Mouse (Mus musculus) liver, postnatal 0 days (tissue): ENCODE data around the gene Olfr1380. TPM values are rescaled to one million over a fixed set of nuclear protein-coding genes. Genes with fewer than 3 reads are reported as not detected.
"Not testable (repeated sequence)": the region's sequence is repeated elsewhere in the genome, so short reads cannot be mapped to it uniquely, and the experiment has no call there.

Source experiments
- ATAC-seq: fragments of 200-750 bp; cut with Nextera tagmentation; 2 replicates; pipeline ENCODE4 v1.8.0; 2017; ENCODE audit warnings: mild to moderate bottlenecking, moderate library complexity
- DNase-seq: peaks from one replicate; pipeline ENCODE4 v3.0.0-alpha.2; 2016
- H3K27ac ChIP-seq: fragments of 300-500 bp; sonication (generic); 2 replicates; pipeline ENCODE4 v1.5.1; 2014; ENCODE audit warnings: antibody characterized with exemption, moderate library complexity, mild to moderate bottlenecking, low read depth
- H3K27me3 ChIP-seq: fragments of 300-500 bp; sonication (generic); 2 replicates; pipeline ENCODE4 v1.6.1; 2014; ENCODE audit warnings: low read length, control low read depth, mixed read lengths; ENCODE audit not compliant: insufficient read depth
- H3K36me3 ChIP-seq: fragments of 300-500 bp; sonication (generic); replicated peaks from 2 replicates; pipeline ENCODE4 v1.6.1; 2014; ENCODE audit warnings: mild to moderate bottlenecking, control low read depth, low read length, moderate library complexity, mixed read lengths; ENCODE audit not compliant: insufficient read depth
- H3K4me1 ChIP-seq: fragments of 300-500 bp; sonication (generic); 2 replicates; pipeline ENCODE4 v1.6.1; 2014; ENCODE audit warnings: antibody characterized with exemption, mild to moderate bottlenecking, control low read depth; ENCODE audit not compliant: insufficient read depth
- H3K4me2 ChIP-seq: fragments of 300-500 bp; sonication (generic); 2 replicates; pipeline ENCODE4 v1.6.1; 2014; ENCODE audit warnings: low read depth, mild to moderate bottlenecking, low read length, moderate library complexity, mixed read lengths
- H3K4me3 ChIP-seq: fragments of 300-500 bp; sonication (generic); 2 replicates; pipeline ENCODE4 v1.5.1; 2014; ENCODE audit warnings: low read depth, low read length
- H3K9ac ChIP-seq: fragments of 300-500 bp; sonication (generic); replicated peaks from 2 replicates; pipeline ENCODE4 v1.6.1; 2014; ENCODE audit warnings: mild to moderate bottlenecking, moderate library complexity
- H3K9me3 ChIP-seq: fragments of 300-500 bp; sonication (generic); 2 replicates; pipeline ENCODE4 v1.6.1; 2016; ENCODE audit warnings: mild to moderate bottlenecking, control low read depth, low read length, mixed read lengths
- CTCF ChIP-seq: sonication (generic); IDR thresholded peaks from 2 replicates; pipeline ENCODE4 v1.5.1; 2016; ENCODE audit warnings: antibody characterized with exemption, low read depth
- EP300 ChIP-seq: IDR thresholded peaks from 2 replicates; pipeline ENCODE4 v1.6.1; 2016; ENCODE audit warnings: antibody characterized with exemption, low read depth, mild to moderate bottlenecking
- WGBS: fragments of 180-500 bp; shearing (Covaris S2); extraction: QIAGEN DNeasy Blood & Tissue Kit; methylation state at CpG from one replicate; pipeline ENCODE4 v1.1.7; 2014; ENCODE audit not compliant: insufficient replicate concordance; 5-methylcytosine and 5-hydroxymethylcytosine counted together
- polyA plus RNA-seq: library from polyadenylated mRNA; unstranded; fragments of >200 nt; fragmentation: Nextera tagmentation; extraction: Ambion mirVana; gene quantifications from 2 replicates; pipeline ENCODE4 v1.2.1, GENCODE M21; 2015

Gene Olfr1380
- polyA plus RNA-seq, 1 experiment from 2014 or later: not detected

DNA sequence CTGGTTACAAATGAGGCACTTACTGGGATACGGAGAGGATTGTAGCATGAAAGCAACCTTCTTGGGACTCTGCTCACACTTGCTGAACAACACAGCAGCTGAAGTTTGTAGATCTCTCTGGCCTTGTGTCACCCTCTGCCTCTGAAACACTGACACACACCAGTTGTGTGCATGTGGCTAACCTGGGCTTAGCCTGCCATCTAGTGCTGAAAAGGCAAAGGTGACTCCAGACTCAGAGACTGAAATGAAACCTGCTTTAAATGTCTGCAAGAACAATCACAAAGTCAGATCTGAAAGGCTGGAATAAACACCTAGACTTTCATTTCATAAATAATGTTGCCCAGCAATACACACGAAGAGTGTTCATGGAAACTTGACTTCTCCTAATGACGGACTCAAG lies 2.6 kb upstream of the Olfr1380 start:
- H3K9ac ChIP-seq, H3K27me3 ChIP-seq, H3K4me3 ChIP-seq, H3K4me2 ChIP-seq, H3K36me3 ChIP-seq, DNase-seq, ATAC-seq, H3K4me1 ChIP-seq, H3K27ac ChIP-seq, H3K9me3 ChIP-seq: not testable (repeated sequence)
- 61% methylated on average over 3 of the region's 3 CpGs for WGBS
- peak; percentile 34 for TF ChIP-seq CTCF

DNA sequence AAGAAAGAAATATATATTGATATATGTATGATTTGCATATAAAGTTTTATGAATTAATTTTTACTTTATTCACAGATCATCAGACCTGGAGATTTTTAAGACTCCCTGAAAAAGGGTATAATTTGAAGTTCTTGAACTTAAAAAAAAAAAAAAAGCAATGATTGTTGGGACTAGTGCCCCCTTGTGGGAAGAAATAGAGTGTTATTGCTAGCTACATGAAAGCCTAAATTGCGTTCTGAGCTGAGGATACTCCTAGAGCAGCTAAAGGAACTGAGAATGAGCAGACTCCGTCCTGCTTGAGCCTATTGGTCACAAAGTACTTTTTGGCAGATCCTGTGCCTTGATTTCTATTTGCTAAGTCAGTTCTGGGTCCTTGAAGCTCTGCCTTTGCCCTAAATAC lies 18.4 kb downstream of the Olfr1380 start:
- WGBS: 33% methylated on average over 2 of the region's 2 CpGs
- not testable (repeated sequence) for H3K27me3 ChIP-seq, ATAC-seq, H3K4me1 ChIP-seq, H3K9me3 ChIP-seq, DNase-seq, H3K9ac ChIP-seq, H3K4me2 ChIP-seq, H3K27ac ChIP-seq, H3K4me3 ChIP-seq, H3K36me3 ChIP-seq
- peak; percentile 41 for TF ChIP-seq CTCF

DNA sequence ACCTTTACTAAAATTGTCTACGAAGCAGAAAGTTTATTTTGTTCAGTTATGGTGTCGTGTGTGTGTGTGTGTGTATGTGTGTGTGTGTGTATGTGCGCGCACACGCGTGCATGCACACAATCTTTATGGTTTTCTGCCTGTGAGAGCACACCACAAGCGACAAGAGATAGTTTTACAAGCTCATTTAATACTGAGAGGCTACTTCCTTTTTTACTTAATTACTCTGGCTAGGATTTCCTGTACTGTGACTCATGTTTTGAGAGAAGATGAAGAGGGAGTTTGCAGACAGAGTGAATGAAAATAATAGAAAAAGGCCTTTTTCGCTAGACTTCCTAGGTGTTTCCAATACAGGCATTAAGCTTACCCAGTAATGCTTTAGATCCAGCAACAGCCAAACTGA lies 23.8 kb downstream of the Olfr1380 start:
- DNase-seq, H3K4me1 ChIP-seq, H3K4me2 ChIP-seq, H3K36me3 ChIP-seq, H3K27me3 ChIP-seq, ATAC-seq, H3K9me3 ChIP-seq, H3K4me3 ChIP-seq, H3K27ac ChIP-seq, H3K9ac ChIP-seq: not testable (repeated sequence)
- WGBS: 51% methylated on average over 8 of the region's 8 CpGs

DNA sequence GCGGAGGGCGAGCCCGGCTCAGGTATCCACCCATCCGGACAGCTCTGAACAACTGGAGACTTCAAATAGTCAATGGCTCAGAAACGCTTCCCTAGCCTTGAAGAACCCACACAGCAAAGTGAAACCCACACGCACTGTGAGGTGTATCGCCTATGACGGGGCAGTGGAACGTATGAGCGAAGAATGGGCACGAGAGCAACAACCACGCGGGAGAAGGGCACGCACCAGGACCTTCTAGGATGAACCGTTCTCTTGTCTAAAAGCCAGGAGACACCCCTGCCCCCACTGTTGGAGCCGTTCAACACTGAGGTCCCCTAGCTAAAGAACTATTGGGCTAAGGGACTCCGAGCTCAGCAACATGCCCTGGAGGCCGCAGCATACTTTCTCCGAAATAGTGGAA lies 33.5 kb downstream of the Olfr1380 start:
- WGBS: 87% methylated on average over 19 of the region's 19 CpGs
- TF ChIP-seq CTCF (no peak), EP300 (no peak)
- H3K27me3 ChIP-seq: no peaks in the 10 kb centered on the region
- no peak overlapping the region for H3K4me3 ChIP-seq
- DNase-seq: no peak
- H3K4me1 ChIP-seq: no peaks in the 10 kb centered on the region
- H3K36me3 ChIP-seq: no peaks in the 10 kb centered on the region
- H3K9me3 ChIP-seq: no peaks in the 10 kb centered on the region
- no peak overlapping the region for H3K27ac ChIP-seq
- H3K4me2 ChIP-seq: no peak overlapping the region
- no peak for ATAC-seq
- no peak overlapping the region for H3K9ac ChIP-seq

DNA sequence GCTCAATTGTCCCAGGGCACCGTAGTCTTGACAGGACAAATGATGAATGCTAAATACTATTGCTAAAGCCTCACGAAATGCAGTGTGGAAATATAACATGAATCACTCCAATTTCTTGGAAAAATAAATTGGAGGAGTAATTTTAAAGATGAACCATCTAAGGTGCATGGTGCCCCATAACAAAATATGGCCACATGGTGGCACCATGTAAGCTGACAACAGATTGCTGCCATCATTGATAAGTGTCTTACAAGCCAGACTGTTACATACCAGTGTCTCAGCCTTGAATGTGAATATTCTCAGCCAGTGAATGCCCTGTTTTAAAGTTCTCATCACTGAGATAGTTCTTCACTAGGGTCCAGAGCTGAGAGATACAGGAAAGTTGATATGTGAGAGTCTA lies 40.5 kb downstream of the Olfr1380 start:
- not testable (repeated sequence) for H3K9ac ChIP-seq, H3K4me3 ChIP-seq, ATAC-seq, H3K9me3 ChIP-seq, H3K27ac ChIP-seq, H3K27me3 ChIP-seq, H3K36me3 ChIP-seq, H3K4me1 ChIP-seq, H3K4me2 ChIP-seq, DNase-seq
- WGBS: 62% methylated on average over 2 of the region's 2 CpGs
- TF ChIP-seq CTCF: 0 out of 2 replicates have a peak, but pooled peaks have one; percentile 24

GRCm38 (mm10) chr11:49608306-49608705 lies 51.6 kb downstream of the Olfr1380 start:
- not testable (repeated sequence) for H3K9ac ChIP-seq, H3K4me2 ChIP-seq, H3K36me3 ChIP-seq, H3K4me3 ChIP-seq, H3K4me1 ChIP-seq, ATAC-seq, H3K27ac ChIP-seq, H3K9me3 ChIP-seq, DNase-seq
- WGBS: 79% methylated on average over 5 of the region's 5 CpGs
- H3K27me3 ChIP-seq: peaks cover 12% of the 10 kb centered on the region

DNA sequence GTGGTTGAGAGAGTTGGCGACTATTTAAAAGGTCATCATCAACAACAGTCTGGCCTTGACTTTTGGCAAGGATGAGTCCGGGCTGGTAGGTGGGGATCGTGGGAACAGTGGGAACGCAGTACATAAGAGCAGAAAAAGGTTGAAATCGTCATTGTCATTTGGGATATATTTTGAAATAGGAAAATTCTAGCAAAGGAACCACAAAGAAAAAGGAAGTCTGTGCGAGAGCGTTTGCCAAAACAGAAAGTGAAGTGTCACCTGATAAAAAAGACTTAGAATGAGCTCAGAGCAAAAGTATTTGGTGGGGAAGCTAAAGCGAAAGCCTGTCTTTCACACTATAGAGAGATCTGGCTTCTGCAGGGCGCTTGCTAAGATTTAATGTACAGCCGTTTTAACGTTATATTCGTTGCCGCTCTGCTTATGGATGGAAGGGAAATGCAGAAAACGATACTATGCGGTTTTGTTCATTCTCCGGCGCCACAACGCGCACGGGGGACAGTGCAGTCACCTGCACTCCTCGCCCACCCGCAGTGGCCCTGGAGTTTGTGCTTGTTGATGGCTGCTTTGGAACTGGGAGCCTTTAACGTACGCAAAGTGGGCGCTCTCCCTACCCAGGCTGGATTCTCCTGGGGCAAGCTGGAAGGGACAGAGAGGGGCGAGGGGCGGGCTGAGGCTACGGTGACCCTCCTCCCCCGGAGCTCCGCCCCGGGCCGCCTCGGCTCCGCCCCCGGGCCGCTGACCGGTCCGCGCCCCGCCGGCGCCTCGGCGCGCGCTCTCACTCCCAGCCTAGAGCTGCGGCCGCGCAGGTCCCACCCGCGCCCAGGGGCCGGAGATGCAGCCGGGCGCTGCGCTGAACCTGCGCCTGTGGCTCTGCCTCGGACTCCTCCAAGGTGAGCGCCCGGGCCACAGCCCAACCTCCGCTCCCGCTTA lies 52.5 kb downstream of the Olfr1380 start, which contains the start of gene Flt4:
Flt4 (plus strand) TSS at position 326 of the 930 bp plus-strand sequence.
- 2% methylated on average over 35 of the region's 61 CpGs for WGBS
- Histone ChIP-seq H3K27me3 (peaks cover 12% of the 10 kb centered on the region), H3K27ac (peak within 1 kb of the TSS; percentile 11; the same call in 1 of the 2 replicates), H3K4me2 (peak within 1 kb of the TSS; percentile 70), H3K4me3 (peak within 1 kb of the TSS; percentile 48), H3K9ac (peak within 1 kb of the TSS; percentile 44)
- not testable (repeated sequence) for H3K36me3 ChIP-seq, H3K4me1 ChIP-seq, DNase-seq, H3K9me3 ChIP-seq
- peak; percentile 61 for ATAC-seq
